Mouse (Mus musculus): ENCODE measurements around the gene Gstt3.
"Not testable (repeated sequence)": the region's sequence is repeated elsewhere in the genome, so short reads cannot be mapped to it uniquely, and the experiment has no call there.

Gstt3 gene

DNA sequence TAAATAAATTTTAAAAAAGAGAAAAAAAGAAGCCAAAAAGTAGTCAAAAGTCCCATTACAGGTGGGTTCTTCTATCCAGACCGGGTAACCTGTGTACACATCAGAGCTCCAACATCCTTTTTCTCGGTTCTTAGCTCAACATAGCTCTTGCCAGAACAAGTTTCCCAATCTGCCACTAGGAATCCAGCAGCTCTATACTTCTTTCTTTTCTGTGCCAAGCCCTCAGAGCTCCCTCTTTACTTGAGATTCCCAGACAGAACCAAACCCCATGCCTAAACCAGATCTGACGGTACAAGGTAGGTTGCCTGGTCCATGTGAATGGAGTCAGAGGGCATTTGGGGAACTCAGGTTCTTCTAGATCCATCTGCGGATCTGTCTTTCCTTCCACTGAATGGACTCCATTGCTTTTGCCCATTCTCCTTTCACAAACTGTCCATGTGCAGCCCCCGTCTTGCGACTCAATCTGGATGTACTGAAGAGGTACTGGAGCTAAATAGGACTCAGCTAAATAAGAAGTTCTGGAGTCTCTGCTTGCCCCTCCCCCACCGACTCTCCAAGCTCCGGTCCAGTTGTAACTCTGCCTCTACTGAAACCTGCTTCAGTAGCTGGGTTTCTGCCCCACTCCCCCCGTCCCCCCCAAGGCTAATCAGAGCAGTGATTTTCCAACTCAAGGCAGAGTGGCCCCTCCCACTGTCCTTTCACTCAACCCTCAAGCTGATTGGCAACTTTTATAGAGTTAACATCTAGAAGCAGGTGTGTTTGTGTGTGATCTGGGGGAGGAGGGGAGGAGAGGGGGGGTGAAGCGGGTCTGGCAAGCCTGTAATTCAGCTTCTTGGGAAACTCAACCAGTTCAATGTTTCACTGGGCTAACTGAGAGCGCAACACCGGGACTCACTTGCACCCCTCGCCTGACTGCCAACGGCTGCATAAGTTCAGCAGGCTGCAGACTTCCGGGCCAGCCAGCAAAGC, 1.7 kb downstream of the Gstt3 start:
- DNase-seq: no peak

GRCm38 (mm10) chr10:75777885-75778284, 3.3 kb downstream of the Gstt3 start:
- no peak for DNase-seq

DNA sequence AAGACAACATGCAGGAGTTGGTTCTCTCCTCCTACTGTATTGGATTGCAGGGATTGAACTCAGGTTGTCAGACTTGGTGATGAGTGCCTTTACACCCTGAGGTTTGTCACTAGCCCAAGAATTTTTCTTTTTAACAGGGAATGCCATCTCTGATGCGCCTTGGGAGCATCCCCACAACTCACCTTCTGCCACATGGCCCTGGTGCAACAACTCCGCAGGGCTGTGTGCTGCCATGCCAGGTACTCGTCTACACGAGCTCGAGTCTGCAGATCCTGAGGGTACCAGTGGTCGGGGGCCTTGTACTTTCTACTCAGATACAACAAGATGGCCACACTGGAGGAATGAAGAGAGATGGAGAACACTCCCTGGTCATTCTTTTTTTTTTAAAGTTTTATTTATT, 4.7 kb downstream of the Gstt3 start:
- DNase-seq: no peak

DNA sequence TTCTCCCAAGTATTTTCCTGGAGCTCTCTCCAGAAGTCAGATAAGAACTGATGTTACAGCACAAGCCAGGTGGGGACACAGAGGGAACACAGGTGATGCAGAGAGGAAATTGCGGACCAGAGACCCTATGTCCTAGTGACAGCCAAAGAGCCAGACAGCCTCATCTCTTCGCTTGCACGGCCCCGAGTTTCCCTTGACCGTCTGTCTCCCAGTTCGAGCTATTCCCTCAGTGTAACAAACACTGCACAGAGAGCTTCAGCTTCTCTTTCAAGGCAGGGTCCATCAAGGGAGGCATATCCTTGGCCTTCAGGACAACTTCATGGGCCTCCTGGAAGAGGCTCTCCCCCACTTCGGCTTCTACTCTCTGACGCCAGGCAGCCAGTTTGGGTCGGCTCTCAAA, 6.6 kb downstream of the Gstt3 start:
- DNase-seq: no peak

GRCm38 (mm10) chr10:75774102-75774501, 7.1 kb downstream of the Gstt3 start:
- DNase-seq: no peak

- peak; percentile 93 to 95 for DNase-seq
These were observed 8.2 kb downstream of the Gstt3 start, which contains the start of gene Ddt for GRCm38 (mm10) chr10:75772795-75773664. Ddt (minus strand) TSS chr10:75773414.

GRCm38 (mm10) chr10:75767756-75768155, 13.5 kb downstream of the Gstt3 start:
- not testable (repeated sequence) for DNase-seq

DNA sequence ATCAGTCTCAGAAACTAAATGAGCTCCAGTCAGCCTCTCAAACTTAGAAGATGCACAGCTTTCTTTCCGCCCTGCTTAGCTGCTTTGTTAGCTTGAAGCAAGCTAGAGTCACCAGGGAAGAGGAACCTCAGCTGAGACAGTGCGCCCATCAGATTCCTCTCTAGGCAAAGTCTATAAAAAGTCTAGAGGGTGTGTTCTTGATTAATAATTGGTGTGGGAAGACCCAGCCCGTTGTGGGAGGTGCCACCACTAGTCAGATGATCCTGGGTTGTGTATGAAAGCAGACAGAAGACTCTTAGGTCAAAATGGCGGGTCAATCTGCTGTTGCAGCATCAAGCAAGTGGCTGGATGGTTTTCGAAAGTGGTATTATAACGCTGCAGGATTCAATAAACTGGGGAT, 14.4 kb downstream of the Gstt3 start:
- DNase-seq: no peak

DNA sequence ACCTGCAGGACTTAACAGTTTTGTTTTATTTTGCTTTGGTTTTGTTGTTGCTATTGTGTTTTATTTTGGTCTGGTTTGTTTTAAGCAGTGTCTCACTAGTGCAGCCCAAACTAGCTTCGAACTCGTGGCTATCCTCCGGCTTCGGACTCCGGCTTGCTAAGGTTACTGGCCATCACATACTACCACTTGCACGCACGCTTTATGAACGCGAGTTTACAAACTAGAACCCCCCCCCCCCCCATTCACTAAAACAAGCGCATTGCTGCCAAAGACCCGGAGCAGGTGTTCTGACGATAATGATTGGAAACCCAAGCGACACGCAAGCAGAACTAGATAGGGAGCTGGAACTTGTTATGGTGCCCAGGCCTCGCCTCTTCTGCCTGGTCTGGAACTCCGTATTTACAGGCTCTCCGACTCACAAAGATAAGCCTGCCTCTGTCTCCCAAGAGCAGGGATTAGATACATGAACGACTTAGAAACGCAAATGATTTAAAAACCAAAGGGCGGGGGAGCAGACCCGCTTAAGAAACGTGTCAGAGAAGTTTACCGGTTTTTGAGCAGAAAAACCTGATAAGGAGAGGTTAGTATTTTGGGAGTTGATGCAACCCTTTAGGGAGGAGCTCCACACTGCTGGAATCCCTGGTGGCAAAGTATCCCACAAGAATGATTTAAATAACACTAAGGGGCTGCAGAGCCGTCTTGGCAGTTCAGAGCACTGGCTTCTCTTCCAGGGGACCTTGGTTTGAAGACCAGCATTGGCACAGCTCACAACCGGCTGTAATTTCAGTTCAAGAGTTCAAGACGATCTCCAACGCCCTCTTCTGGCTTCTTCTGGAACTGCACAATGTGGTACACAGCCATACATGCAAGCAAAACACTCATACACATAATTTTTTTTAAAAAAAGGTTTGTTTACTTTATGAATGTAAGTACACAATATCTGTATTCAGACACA, 16.4 kb downstream of the Gstt3 start:
- peak; percentile 82 to 87 for DNase-seq

GRCm38 (mm10) chr10:75763682-75764518, 17.3 kb downstream of the Gstt3 start, which contains the start of gene Cabin1:
Cabin1 (minus strand) TSS chr10:75764341.
- peak; percentile 99 for DNase-seq

DNA sequence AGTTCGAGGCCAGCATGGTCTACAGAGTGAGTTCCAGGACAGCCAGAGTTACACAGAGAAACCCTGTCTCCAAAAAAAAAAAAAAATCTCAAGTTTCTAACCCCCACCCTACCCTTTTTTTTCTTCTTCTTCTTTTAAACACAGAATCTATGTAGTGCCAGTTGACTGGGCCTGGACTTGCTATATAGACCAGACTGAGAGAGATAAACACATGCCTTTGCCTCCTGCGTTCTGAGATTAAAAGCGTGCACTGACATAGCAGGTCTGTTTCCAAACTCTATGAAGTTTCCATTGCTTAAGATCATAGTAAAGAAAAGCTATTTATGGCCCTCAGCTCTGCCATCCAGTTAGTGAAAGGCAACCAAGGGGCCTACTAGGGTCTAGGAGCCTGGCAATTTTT, 18.8 kb downstream of the Gstt3 start:
- no peak for DNase-seq

DNA sequence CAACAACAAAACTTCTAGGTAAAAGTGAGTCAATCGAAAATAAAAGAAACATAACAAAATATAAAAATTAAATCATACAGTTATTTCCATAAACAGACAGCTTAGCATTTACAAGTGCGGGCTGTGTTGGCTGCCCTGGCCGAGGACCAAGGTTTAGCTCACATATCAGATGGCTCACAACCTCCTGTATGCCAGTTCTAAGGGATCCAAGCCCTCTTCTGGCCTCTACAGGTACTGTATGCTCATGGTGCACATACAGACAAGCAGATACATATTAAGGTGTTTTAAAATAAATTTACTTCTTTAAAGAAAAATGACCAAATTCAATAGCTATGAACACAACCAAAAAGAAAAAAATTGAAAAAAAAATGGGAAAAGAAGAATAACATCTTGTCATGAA, 20.9 kb downstream of the Gstt3 start:
- no peak for DNase-seq

GRCm38 (mm10) chr10:75756719-75757118, 24.5 kb downstream of the Gstt3 start:
- no peak for DNase-seq

- DNase-seq: peak; percentile 90 to 94
These were observed 37.2 kb downstream of the Gstt3 start for GRCm38 (mm10) chr10:75744017-75744416.

- DNase-seq: peak; percentile 30 to 51
These were observed 37.8 kb downstream of the Gstt3 start for GRCm38 (mm10) chr10:75743369-75743768.

DNA sequence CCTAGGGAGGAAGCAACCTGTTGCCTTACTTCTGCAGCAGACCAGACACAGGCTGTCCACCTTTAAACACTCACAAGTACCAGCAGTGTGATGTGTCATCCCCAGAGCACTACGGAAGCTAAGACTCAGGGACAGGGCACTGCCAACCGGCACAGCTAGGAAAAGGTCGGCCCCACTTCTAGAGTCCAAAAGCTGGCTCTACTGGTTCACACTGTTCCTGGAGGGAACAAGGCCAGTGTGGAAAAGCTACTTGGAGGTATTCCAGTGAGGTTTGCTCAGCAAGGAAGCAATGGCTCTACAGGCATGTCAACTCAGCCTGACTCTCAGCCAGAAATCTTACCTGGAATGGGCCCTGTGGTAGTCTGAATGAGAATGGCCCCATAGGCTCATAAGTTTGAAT, 40.3 kb downstream of the Gstt3 start:
- no peak for DNase-seq

- no peak for DNase-seq
These were observed 55.8 kb downstream of the Gstt3 start for GRCm38 (mm10) chr10:75725449-75725848.

Data from cerebellum, postnatal 10 days (tissue).